Mouse (Mus musculus): ENCODE data around the gene Nsun4. TPM values are rescaled to one million over a fixed set of nuclear protein-coding genes. Genes with fewer than 3 reads are reported as not detected.

The Nsun4 gene
- polyA plus RNA-seq (2015; fragmentation: Nextera tagmentation; extraction: Ambion mirVana) = 9.4 and 11.2 TPM in 2 replicates

GRCm38 (mm10) chr4:116053399-116053961 lies at the start of gene Nsun4:
Gene Nsun4, minus strand, starts transcription at chr4:116053876.
- DNase-seq = peak; percentile 88
- Histone ChIP-seq H3K4me3 (replicated peaks) (peak within 1 kb of the TSS; percentile 73), H3K36me3 (0 out of 2 replicates have a peak, but pooled peaks cover under 1% of the 10 kb centered on the region), H3K4me1 (replicated peaks) (peaks cover 30% of the 10 kb centered on the region), H3K9ac (peak within 1 kb of the TSS; percentile 74), H3K9me3 (replicated peaks) (no peaks in the 10 kb centered on the region), H3K27ac (peak within 1 kb of the TSS; percentile 96), H3K4me2 (peak within 1 kb of the TSS; percentile 93), H3K27me3 (no peaks in the 10 kb centered on the region)
- WGBS (ENCODE audit: insufficient replicate concordance) = under 1% methylated on average over 35 of the region's 35 CpGs
- ATAC-seq (ENCODE audit: low read depth) = peak; percentile 97

GRCm38 (mm10) chr4:116100959-116101358 lies 47.3 kb upstream of the Nsun4 start:
- H3K4me2 ChIP-seq = 0 out of 2 replicates have a peak overlapping the region, but pooled peaks have one; percentile 6

GRCm38 (mm10) chr4:116097211-116097610 lies 43.5 kb upstream of the Nsun4 start:
- Histone ChIP-seq H3K9me3 (replicated peaks) (no peaks in the 10 kb centered on the region), H3K27ac (0 out of 2 replicates have a peak overlapping the region, but pooled peaks have one; percentile 0), H3K9ac (no peak overlapping the region), H3K4me3 (replicated peaks) (no peak overlapping the region), H3K4me2 (no peak overlapping the region), H3K36me3 (peaks cover 98% of the 10 kb centered on the region), H3K4me1 (replicated peaks) (peaks cover 28% of the 10 kb centered on the region), H3K27me3 (no peaks in the 10 kb centered on the region)
- ATAC-seq (ENCODE audit: low read depth) = peak; percentile 43
- no peak for DNase-seq
- 74% methylated on average over 8 of the region's 8 CpGs for WGBS (ENCODE audit: insufficient replicate concordance)

More at GRCm38 (mm10) chr4:116100959-116101358, 47.3 kb upstream of the Nsun4 start:
- H3K36me3 ChIP-seq = peaks cover 97% of the 10 kb centered on the region
- H3K27me3 ChIP-seq = no peaks in the 10 kb centered on the region
- peak overlapping the region; percentile 83 for H3K27ac ChIP-seq
- WGBS (ENCODE audit: insufficient replicate concordance) = 18% methylated on average over 7 of the region's 7 CpGs
- no peaks in the 10 kb centered on the region for H3K9me3 ChIP-seq (replicated peaks)
- DNase-seq (peak; percentile 62), ATAC-seq (ENCODE audit: low read depth) (peak; percentile 86)
- no peak overlapping the region for H3K9ac ChIP-seq
- H3K4me1 ChIP-seq (replicated peaks) = peaks cover 31% of the 10 kb centered on the region
- H3K4me3 ChIP-seq (replicated peaks) = no peak overlapping the region

DNA sequence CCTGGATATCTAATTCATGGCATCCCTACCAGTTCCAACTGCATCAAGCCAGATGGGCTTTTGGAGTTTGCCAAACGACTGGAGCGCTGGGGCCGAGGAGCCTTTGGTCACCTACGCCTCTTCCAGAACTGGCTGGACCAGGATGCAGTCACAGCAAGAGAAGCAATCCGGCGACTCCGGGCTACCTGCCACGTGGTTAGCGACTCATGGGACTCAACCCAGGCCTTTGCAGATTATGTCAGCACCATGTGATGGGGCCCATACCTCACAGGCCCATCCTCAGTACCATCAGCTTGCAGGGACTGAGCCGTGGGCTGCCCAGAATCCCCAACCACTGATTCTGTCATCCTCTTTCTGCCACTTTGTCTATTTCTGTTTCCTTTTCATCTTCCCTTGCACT lies 42.6 kb upstream of the Nsun4 start:
- Histone ChIP-seq H3K9ac (no peak overlapping the region), H3K4me2 (no peak overlapping the region), H3K27ac (0 out of 2 replicates have a peak overlapping the region, but pooled peaks have one; percentile 0), H3K9me3 (replicated peaks) (no peaks in the 10 kb centered on the region), H3K4me1 (replicated peaks) (peaks cover 18% of the 10 kb centered on the region), H3K4me3 (replicated peaks) (no peak overlapping the region), H3K36me3 (peaks cover 97% of the 10 kb centered on the region), H3K27me3 (no peaks in the 10 kb centered on the region)
- WGBS (ENCODE audit: insufficient replicate concordance) = 82% methylated on average over 10 of the region's 10 CpGs
- ATAC-seq (ENCODE audit: low read depth) = no peak
- DNase-seq = no peak

- Histone ChIP-seq H3K27ac (no peak overlapping the region), H3K9me3 (replicated peaks) (no peaks in the 10 kb centered on the region), H3K4me2 (no peak overlapping the region), H3K36me3 (peaks cover 73% of the 10 kb centered on the region), H3K9ac (no peak overlapping the region), H3K4me3 (replicated peaks) (no peak overlapping the region), H3K4me1 (replicated peaks) (no peaks in the 10 kb centered on the region), H3K27me3 (no peaks in the 10 kb centered on the region)
- 0 out of 2 replicates have a peak, but pooled peaks have one; percentile 2 for ATAC-seq (ENCODE audit: low read depth)
- WGBS (ENCODE audit: insufficient replicate concordance) = 84% methylated on average over 23 of the region's 23 CpGs
- DNase-seq = no peak
Measured at GRCm38 (mm10) chr4:116088510-116089249, 35.0 kb upstream of the Nsun4 start.

DNA sequence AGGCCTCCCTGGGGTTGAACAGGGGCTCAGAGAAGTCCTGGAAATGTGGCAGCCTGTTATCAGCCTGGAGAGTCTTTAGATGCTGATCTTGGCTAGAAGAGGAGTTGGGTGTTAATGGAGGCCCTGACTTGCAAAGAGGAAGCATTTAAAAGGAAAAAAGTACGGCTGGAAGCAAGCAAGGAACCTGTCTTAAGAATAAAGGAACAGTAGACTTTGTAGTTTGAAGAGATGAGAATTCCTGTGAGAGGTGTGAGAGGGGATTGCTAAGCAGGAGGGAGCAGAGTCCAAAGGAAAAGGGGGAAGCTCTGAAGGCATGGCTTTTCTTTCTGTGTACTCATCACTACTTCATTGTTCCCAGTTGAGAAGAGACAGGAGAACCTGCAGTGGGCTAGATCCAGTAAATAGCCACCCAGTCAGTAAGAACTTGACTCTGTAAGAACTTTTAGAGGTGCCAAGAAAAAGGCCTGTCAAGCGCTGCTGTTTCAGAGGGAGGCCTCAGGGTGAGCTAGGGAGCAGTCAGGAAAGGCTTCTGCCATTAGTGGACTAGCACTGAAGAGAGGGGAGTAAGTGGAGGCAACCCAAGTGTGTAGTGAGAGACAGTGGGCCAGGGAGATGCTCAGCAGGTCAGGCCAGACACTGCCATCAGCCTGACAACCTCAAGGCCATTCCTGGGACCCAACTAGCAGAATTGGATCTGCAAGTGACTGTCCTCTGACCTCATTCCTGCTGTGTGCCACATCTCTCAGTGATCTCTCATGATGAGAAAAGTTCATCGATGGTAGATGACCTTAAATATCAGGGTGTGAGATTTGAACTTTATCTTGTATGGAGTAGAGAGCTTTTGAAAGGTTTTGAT lies 23.8 kb upstream of the Nsun4 start:
- Histone ChIP-seq H3K27me3 (no peaks in the 10 kb centered on the region), H3K4me1 (replicated peaks) (peaks cover 35% of the 10 kb centered on the region), H3K9ac (peak overlapping the region; percentile 99), H3K4me2 (peak overlapping the region; percentile 86), H3K9me3 (replicated peaks) (no peaks in the 10 kb centered on the region), H3K4me3 (replicated peaks) (peak overlapping the region; percentile 97), H3K36me3 (peaks cover 25% of the 10 kb centered on the region), H3K27ac (peak overlapping the region; percentile 94)
- 40% methylated on average over 3 of the region's 3 CpGs for WGBS (ENCODE audit: insufficient replicate concordance)
- no peak for DNase-seq
- no peak for ATAC-seq (ENCODE audit: low read depth)

GRCm38 (mm10) chr4:116076369-116077231 lies 22.9 kb upstream of the Nsun4 start:
- 1% methylated on average over 37 of the region's 37 CpGs for WGBS (ENCODE audit: insufficient replicate concordance)
- DNase-seq = peak; percentile 47
- H3K4me1 ChIP-seq (replicated peaks) = peaks cover 42% of the 10 kb centered on the region

DNA sequence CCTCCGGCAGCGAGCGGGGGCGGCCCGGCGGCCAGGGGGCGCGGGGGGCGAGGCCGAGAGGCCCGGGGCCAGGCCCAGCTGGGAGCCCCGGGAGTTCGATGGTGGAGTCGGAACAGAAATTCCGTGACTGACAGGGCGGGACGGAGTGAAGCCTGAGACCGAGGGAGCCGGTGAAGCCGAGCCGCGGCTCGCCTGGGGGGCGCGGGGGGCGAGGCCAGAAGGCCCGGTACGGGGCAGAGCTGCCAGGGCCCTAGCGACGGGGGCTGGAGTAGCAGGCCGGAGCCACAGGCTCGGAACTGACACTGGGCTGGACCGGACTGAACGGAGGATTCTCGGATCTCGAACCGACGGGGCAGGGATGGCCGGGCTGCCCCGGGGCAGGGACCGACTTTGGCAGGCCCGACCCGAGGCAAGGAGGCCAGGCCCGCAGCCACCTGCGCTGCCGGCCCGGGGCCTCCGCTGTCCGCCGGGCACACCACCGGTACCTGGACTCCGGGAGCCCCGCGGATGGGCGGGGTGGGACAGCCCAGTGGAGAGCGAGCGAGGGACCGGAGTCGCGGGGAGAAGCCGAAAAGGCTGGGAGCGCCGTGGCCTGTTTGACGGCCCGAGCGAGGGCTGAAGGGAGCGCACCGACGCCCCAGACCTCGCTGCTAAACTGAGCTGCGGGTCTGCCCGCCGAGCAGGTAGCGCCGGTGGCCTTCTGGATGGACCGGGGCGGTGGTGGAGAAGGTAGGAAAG lies 22.1 kb upstream of the Nsun4 start:
- under 1% methylated on average over 75 of the region's 77 CpGs for WGBS (ENCODE audit: insufficient replicate concordance)
- Histone ChIP-seq H3K27me3 (no peaks in the 10 kb centered on the region), H3K9me3 (replicated peaks) (no peaks in the 10 kb centered on the region)

More at GRCm38 (mm10) chr4:116076369-116077231, 22.9 kb upstream of the Nsun4 start:
- no peaks in the 10 kb centered on the region for H3K27me3 ChIP-seq
- H3K27ac ChIP-seq = peak overlapping the region; percentile 94
- H3K9ac ChIP-seq = peak overlapping the region; percentile 99
- H3K4me3 ChIP-seq (replicated peaks) = peak overlapping the region; percentile 97
- H3K9me3 ChIP-seq (replicated peaks) = no peaks in the 10 kb centered on the region
- peak overlapping the region; percentile 86 for H3K4me2 ChIP-seq
- peaks cover 21% of the 10 kb centered on the region for H3K36me3 ChIP-seq
- ATAC-seq (ENCODE audit: low read depth) = peak; percentile 33

DNA sequence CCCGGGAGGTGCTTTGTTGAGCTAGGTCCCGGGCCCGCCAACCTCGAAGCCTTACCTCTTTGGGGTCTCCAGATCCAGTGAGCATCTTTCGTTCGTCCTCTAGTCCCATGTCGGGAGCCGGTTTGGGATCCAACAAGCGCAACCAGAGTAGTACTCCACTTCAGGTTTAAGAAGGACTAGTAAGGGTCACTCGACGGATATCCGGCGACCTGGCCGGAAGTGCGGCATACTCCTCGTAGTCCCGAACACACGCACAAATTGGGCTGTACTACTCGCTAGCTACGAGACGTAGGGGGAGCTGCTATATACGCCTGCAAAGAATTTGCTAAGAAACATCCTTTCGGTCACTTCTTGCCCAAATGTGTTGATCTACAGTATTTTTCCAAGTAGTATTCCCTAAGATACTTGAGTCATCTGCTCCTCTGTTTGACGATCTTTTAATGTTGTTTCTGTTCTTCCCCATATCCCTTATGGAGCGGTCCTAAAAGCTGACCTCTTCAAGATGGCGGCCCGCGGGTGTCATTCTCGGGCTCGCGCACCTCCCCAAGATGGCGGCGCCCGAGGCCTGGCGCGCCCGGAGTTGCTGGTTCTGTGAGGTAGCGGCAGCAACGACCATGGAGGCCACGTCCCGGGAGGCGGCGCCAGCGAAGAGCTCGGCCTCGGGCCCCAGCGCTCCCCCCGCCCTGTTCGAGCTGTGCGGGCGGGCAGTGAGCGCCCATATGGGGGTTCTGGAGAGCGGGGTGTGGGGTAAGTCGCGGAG lies 21.4 kb upstream of the Nsun4 start, which contains the start of the genes Uqcrh and Lrrc41:
Gene Uqcrh (minus strand): TSS at position 211 of the 760 bp plus-strand sequence.
Gene Lrrc41 (plus strand): TSS at position 409 of the 760 bp plus-strand sequence.
- H3K9ac ChIP-seq = peak within 1 kb of the TSS; percentile 99
- H3K36me3 ChIP-seq = peaks cover 18% of the 10 kb centered on the region
- peak within 1 kb of the TSS; percentile 86 for H3K4me2 ChIP-seq
- H3K4me1 ChIP-seq (replicated peaks) = peaks cover 42% of the 10 kb centered on the region
- peak within 1 kb of the TSS; percentile 97 for H3K4me3 ChIP-seq (replicated peaks)
- WGBS (ENCODE audit: insufficient replicate concordance) = under 1% methylated on average over 55 of the region's 55 CpGs
- no peaks in the 10 kb centered on the region for H3K27me3 ChIP-seq
- ATAC-seq (ENCODE audit: low read depth) (peak; percentile 83), DNase-seq (peak; percentile 88)
- no peaks in the 10 kb centered on the region for H3K9me3 ChIP-seq (replicated peaks)
- peak within 1 kb of the TSS; percentile 94 for H3K27ac ChIP-seq

More for the DNA sequence above, 22.1 kb upstream of the Nsun4 start:
- Histone ChIP-seq H3K9ac (peak overlapping the region; percentile 99), H3K4me3 (replicated peaks) (peak overlapping the region; percentile 97), H3K27ac (peak overlapping the region; percentile 94), H3K36me3 (peaks cover 17% of the 10 kb centered on the region), H3K4me2 (peak overlapping the region; percentile 86), H3K4me1 (replicated peaks) (peaks cover 42% of the 10 kb centered on the region)
- peak; percentile 58 for ATAC-seq (ENCODE audit: low read depth)
- DNase-seq = peak; percentile 60

All from liver, embryonic 13.5 days (tissue).